Mouse (Mus musculus): ENCODE data around the gene Pgpep1. TPM values are rescaled to one million over a fixed set of nuclear protein-coding genes. Genes with fewer than 3 reads are reported as not detected.

Gene Pgpep1
- polyA plus RNA-seq, 1 experiment from 2014 or later, result 67.7 TPM

DNA sequence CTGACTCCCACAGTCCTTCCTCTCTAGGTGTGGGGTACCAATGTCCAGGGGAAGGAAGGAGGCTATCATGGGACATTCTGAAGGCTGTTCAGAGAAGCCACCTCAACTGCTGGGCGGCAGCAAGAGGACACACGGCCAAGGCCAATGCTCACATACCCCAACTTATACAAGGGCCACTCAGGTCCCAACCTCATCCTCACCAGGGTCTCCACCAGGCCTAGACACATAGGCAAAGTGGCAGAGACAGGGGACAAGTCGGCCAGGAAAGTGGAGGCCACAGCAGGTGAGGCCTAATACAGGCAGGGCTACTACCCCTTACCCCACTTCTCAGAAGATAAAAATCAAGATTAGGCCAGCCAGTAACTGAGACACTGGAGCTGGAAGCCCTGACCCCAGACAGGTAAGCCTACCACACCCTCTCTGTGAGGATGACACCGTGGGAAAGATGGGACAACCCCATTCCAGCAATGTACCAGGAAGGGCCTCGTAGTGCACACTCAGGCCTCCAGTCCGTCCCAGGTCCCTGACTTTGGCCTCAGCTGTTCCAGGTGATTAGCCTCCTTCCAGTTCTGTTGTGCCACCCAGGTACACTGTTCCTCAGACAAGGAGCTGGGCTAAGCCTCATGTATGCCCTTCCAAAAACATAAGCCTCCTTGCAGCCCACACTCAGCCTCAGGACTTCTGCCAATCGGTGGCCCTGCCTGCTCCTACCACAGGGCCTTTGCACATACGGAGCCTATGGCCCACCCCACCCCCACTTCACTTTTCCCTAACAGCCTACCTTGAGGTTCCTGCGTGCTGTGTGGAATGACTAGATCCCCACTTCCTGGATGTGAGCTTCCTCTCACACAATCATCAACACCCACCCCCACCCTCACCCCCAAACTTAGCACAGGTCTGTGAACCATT, 54.1 kb downstream of the Pgpep1 start:
- peak overlapping the region; percentile 98; the same call in 1 of the 2 replicates for H3K4me2 ChIP-seq (replicated peaks; ENCODE audit: low read depth, low read length)
- H3K9ac ChIP-seq (replicated peaks; ENCODE audit: low read depth, low read length), result no peak overlapping the region

DNA sequence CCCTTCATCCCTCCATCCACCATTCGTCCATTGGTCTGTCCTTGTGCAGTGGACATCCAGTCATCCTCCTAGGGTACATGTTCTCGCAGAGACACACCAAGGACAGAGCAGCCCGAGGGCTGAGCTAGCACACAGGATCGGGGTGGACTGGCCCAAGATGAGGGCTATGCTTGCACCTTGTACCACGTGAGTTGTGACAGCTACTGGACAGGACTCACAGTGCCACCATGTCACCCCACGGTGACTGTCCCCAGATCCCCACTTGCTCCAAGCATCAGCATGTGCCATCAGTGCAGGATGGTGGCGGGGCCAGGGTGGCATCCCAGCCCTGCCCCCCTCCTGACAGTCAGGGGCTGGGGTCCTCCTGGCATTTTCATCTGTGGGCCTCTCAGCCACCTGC, 55.6 kb downstream of the Pgpep1 start:
- Histone ChIP-seq H3K9ac (replicated peaks; ENCODE audit: low read depth, low read length) (no peak overlapping the region), H3K9me3 (ENCODE audit: control insufficient read depth, low read depth, low read length) (peaks cover 4% of the 10 kb centered on the region; the same call in 1 of the 2 replicates), H3K36me3 (ENCODE audit: control insufficient read depth, insufficient read depth, low read length) (peaks cover 12% of the 10 kb centered on the region; the same call in 1 of the 2 replicates), H3K27ac (ENCODE audit: low read length) (no peak overlapping the region), H3K27me3 (ENCODE audit: control insufficient read depth, insufficient read depth, low read length) (no peaks in the 10 kb centered on the region), H3K4me3 (ENCODE audit: low read depth, low read length) (no peak overlapping the region), H3K4me2 (replicated peaks; ENCODE audit: low read depth, low read length) (no peak overlapping the region), H3K4me1 (ENCODE audit: control insufficient read depth, insufficient read depth, low read length) (peaks cover 27% of the 10 kb centered on the region; the same call in 1 of the 2 replicates)
- no peak for ATAC-seq (ENCODE audit: insufficient number of reproducible peaks, insufficient read depth, low FRiP score, low read depth)
- WGBS, result 83% methylated on average over 7 of the region's 7 CpGs

More for the DNA sequence above, 54.1 kb downstream of the Pgpep1 start:
- Histone ChIP-seq H3K27me3 (ENCODE audit: control insufficient read depth, insufficient read depth, low read length) (no peaks in the 10 kb centered on the region), H3K4me1 (ENCODE audit: control insufficient read depth, insufficient read depth, low read length) (peaks cover 16% of the 10 kb centered on the region; the same call in 1 of the 2 replicates), H3K36me3 (ENCODE audit: control insufficient read depth, insufficient read depth, low read length) (peaks cover 12% of the 10 kb centered on the region; the same call in 1 of the 2 replicates), H3K9me3 (ENCODE audit: control insufficient read depth, low read depth, low read length) (peaks cover 4% of the 10 kb centered on the region; the same call in 1 of the 2 replicates), H3K27ac (ENCODE audit: low read length) (no peak overlapping the region), H3K4me3 (ENCODE audit: low read depth, low read length) (no peak overlapping the region)
- no peak for ATAC-seq (ENCODE audit: insufficient number of reproducible peaks, insufficient read depth, low FRiP score, low read depth)
- 88% methylated on average over 9 of the region's 9 CpGs for WGBS

DNA sequence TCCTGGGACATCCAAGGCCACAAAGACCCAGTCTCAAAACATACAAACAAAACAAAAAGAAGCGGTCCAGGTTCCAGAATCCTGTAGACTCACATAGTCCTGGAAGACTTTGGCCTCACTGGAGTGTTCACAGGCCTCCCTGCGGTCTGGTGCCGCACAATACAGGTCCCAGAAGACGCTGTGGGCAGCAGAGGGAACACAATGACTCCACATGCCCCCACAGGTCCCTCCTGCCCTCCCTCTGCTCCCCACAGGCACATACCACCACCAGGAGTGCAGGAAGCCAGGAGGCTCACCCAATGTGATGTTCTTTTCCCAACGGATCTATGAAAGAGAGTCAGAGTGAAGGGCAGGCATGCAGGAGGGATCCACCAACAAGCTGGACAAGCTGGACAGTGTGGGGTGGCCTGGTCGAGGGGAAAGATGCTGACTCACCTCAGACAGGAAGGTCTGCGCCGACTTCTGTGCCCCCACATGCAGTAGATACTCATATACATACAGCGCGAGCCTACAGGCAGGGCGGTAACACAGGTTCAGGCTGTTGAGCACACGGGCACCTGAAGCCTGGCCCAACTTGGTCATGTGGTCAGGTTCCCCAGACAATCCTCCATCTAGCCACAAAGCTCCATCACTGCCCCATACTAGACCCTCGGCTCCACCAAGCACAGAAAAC, 57.9 kb downstream of the Pgpep1 start:
- Histone ChIP-seq H3K9me3 (ENCODE audit: control insufficient read depth, low read depth, low read length) (peaks cover 4% of the 10 kb centered on the region; the same call in 1 of the 2 replicates), H3K4me2 (replicated peaks; ENCODE audit: low read depth, low read length) (no peak overlapping the region), H3K4me1 (ENCODE audit: control insufficient read depth, insufficient read depth, low read length) (peaks cover 42% of the 10 kb centered on the region; the same call in 1 of the 2 replicates), H3K27me3 (ENCODE audit: control insufficient read depth, insufficient read depth, low read length) (no peaks in the 10 kb centered on the region), H3K36me3 (ENCODE audit: control insufficient read depth, insufficient read depth, low read length) (peaks cover 12% of the 10 kb centered on the region; the same call in 1 of the 2 replicates), H3K4me3 (ENCODE audit: low read depth, low read length) (no peak overlapping the region), H3K27ac (ENCODE audit: low read length) (no peak overlapping the region), H3K9ac (replicated peaks; ENCODE audit: low read depth, low read length) (no peak overlapping the region)
- no peak for ATAC-seq (ENCODE audit: insufficient number of reproducible peaks, insufficient read depth, low FRiP score, low read depth)
- 94% methylated on average over 13 of the region's 13 CpGs for WGBS

DNA sequence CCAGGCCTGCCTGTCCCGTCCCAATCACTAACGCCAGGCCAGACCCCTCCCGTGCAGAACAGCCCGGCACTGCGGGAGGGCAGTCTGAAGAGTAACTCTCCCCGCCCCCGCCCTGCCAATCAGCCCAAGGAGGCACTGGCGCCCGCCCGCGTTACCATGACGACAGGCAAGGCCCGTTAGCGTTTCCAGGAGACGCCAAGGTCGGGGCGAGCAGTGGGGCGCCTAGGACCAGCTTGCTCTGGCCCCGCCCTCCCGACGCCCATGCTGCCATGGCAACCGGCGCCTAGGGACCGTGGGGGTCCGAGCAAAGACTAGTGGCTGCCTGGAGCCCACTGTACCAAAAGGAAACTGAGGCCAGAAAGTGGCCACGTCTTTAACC, 58.9 kb downstream of the Pgpep1 start:
- Histone ChIP-seq H3K4me3 (ENCODE audit: low read depth, low read length) (no peak overlapping the region), H3K27ac (ENCODE audit: low read length) (peak overlapping the region; percentile 55; the same call in 1 of the 2 replicates), H3K36me3 (ENCODE audit: control insufficient read depth, insufficient read depth, low read length) (peaks cover 18% of the 10 kb centered on the region; the same call in 1 of the 2 replicates), H3K4me1 (ENCODE audit: control insufficient read depth, insufficient read depth, low read length) (peaks cover 45% of the 10 kb centered on the region; the same call in 1 of the 2 replicates), H3K9ac (replicated peaks; ENCODE audit: low read depth, low read length) (no peak overlapping the region), H3K9me3 (ENCODE audit: control insufficient read depth, low read depth, low read length) (peaks cover 4% of the 10 kb centered on the region; the same call in 1 of the 2 replicates), H3K27me3 (ENCODE audit: control insufficient read depth, insufficient read depth, low read length) (no peaks in the 10 kb centered on the region), H3K4me2 (replicated peaks; ENCODE audit: low read depth, low read length) (peak overlapping the region; percentile 40)
- WGBS, result 2% methylated on average over 26 of the region's 26 CpGs
- peak; percentile 49; the same call in 1 of the 2 replicates for ATAC-seq (ENCODE audit: insufficient number of reproducible peaks, insufficient read depth, low FRiP score, low read depth)

DNA sequence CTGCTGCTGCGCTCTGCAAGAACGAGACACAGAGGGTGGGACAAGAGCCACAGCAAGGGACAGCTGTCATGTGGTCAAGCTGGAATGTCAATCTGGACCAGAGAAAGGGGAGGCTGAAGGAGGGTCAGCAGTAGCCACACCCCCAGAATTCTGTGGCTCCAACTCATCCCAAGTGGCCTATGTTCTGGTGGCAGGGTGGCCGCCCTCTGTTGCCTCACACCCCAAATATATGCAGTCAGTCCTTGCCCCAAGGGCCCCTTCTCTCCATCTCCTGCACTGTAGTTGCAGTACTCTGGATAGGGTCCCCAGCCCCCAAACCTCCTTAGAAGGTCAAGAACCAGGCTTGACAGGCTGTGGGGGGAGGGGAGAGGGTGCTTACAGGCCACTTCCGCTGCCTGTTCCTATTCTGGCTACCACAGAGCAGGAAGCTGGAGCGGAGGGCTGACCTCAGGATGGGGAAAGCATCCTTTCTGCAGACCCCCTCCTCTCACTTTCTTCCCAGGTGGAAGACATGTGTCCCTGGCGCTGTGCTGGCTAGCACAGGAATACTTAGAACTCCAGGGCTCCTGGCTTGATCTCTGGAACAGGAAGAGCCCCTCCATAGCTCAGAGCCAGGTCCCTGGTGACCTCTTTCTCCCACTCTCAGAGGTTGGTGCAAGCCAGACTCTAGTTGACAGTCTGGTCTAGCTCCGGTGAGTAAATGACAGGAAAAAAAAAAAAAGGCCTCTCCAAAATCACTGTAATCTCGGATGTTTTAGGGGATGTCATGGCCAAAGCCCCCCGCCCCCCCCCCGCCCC, 59.5 kb downstream of the Pgpep1 start:
- Histone ChIP-seq H3K36me3 (ENCODE audit: control insufficient read depth, insufficient read depth, low read length) (peaks cover 23% of the 10 kb centered on the region; the same call in 1 of the 2 replicates), H3K9ac (replicated peaks; ENCODE audit: low read depth, low read length) (no peak overlapping the region), H3K9me3 (ENCODE audit: control insufficient read depth, low read depth, low read length) (peaks cover 4% of the 10 kb centered on the region; the same call in 1 of the 2 replicates), H3K27ac (ENCODE audit: low read length) (peak overlapping the region; percentile 55; the same call in 1 of the 2 replicates), H3K4me1 (ENCODE audit: control insufficient read depth, insufficient read depth, low read length) (peaks cover 45% of the 10 kb centered on the region; the same call in 1 of the 2 replicates), H3K4me2 (replicated peaks; ENCODE audit: low read depth, low read length) (peak overlapping the region; percentile 40), H3K27me3 (ENCODE audit: control insufficient read depth, insufficient read depth, low read length) (no peaks in the 10 kb centered on the region), H3K4me3 (ENCODE audit: low read depth, low read length) (no peak overlapping the region; the same call in 1 of the 2 replicates)
- ATAC-seq (ENCODE audit: insufficient number of reproducible peaks, insufficient read depth, low FRiP score, low read depth), result no peak
- 24% methylated on average over 10 of the region's 10 CpGs for WGBS

DNA sequence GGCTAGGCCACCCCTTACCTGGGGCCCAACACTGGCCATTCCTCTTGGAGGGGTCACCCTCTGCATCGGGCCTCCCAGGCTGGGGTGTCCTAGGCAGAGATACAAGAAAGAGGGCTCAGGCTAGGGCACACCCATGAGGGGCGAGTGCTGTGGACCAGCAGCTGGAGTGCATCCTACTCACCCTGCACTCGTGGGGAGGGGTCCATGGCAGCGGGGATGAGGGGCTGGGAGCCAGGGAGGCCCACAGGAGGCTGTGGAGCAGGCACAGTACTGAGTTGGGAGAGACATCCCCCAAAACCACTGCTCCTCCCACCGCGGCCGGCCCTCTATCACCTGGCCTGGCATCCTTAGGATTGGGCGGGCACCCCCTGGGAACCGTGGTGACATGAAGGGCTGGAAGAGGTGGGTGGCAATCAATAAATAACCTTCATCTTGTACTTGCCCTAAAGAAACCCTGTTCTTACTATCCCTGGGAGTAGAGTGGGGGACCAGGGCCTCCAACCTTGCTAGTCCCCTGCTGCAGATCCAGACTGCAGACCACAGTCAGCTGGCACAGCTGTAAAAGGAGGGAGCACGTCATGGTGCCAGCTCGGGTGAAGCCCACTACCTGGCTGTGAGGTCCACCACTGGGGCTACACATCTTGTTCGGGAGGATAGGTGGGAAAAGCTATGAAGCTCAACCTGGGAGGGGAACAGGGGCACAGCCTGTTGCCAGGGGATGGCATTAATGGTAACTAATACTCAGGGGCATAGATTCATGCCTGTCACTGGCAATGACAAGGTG, 60.5 kb downstream of the Pgpep1 start:
- ATAC-seq (ENCODE audit: insufficient number of reproducible peaks, insufficient read depth, low FRiP score, low read depth), result no peak
- Histone ChIP-seq H3K4me2 (replicated peaks; ENCODE audit: low read depth, low read length) (no peak overlapping the region), H3K4me3 (ENCODE audit: low read depth, low read length) (no peak overlapping the region), H3K27me3 (ENCODE audit: control insufficient read depth, insufficient read depth, low read length) (no peaks in the 10 kb centered on the region), H3K9me3 (ENCODE audit: control insufficient read depth, low read depth, low read length) (peaks cover 4% of the 10 kb centered on the region; the same call in 1 of the 2 replicates), H3K4me1 (ENCODE audit: control insufficient read depth, insufficient read depth, low read length) (peaks cover 45% of the 10 kb centered on the region; the same call in 1 of the 2 replicates), H3K9ac (replicated peaks; ENCODE audit: low read depth, low read length) (no peak overlapping the region), H3K36me3 (ENCODE audit: control insufficient read depth, insufficient read depth, low read length) (peaks cover 23% of the 10 kb centered on the region; the same call in 1 of the 2 replicates), H3K27ac (ENCODE audit: low read length) (no peak overlapping the region; the same call in 1 of the 2 replicates)
- 65% methylated on average over 12 of the region's 12 CpGs for WGBS

DNA sequence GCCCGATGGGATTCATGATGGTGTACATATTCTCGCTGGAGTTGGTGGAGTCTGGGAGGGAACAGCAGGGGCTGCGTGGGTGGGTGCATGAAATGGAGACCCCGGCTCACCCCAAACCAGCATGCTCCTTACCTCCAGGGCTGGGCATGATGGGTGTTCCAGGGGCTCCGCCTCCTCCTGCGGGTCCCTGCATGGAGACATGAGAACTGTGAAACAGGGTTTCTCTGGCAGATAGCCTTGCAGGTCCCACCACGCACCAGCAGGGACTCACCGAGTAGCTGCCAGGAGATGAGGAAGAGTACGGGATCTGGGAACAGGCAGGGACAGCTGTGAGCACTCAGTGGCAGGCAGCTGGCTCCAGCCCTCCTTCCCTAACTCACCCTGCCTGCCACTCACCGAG, 61.5 kb downstream of the Pgpep1 start:
- H3K9ac ChIP-seq (replicated peaks; ENCODE audit: low read depth, low read length), result no peak overlapping the region; the same call in 1 of the 2 replicates
- ATAC-seq (ENCODE audit: insufficient number of reproducible peaks, insufficient read depth, low FRiP score, low read depth), result no peak
- peaks cover 45% of the 10 kb centered on the region; the same call in 1 of the 2 replicates for H3K4me1 ChIP-seq (ENCODE audit: control insufficient read depth, insufficient read depth, low read length)
- peak overlapping the region; percentile 59 for H3K4me2 ChIP-seq (replicated peaks; ENCODE audit: low read depth, low read length)
- 19% methylated on average over 9 of the region's 10 CpGs for WGBS
- peaks cover 4% of the 10 kb centered on the region; the same call in 1 of the 2 replicates for H3K9me3 ChIP-seq (ENCODE audit: control insufficient read depth, low read depth, low read length)
- H3K36me3 ChIP-seq (ENCODE audit: control insufficient read depth, insufficient read depth, low read length), result peaks cover 23% of the 10 kb centered on the region; the same call in 1 of the 2 replicates
- H3K27me3 ChIP-seq (ENCODE audit: control insufficient read depth, insufficient read depth, low read length), result no peaks in the 10 kb centered on the region
- peak overlapping the region; percentile 7; the same call in 1 of the 2 replicates for H3K27ac ChIP-seq (ENCODE audit: low read length)
- H3K4me3 ChIP-seq (ENCODE audit: low read depth, low read length), result peak overlapping the region; percentile 35; the same call in 1 of the 2 replicates
